Mouse (Mus musculus) heart, postnatal 36 days (tissue): ENCODE data around the gene Setd1b. TPM values are rescaled to one million over a fixed set of nuclear protein-coding genes. Genes with fewer than 3 reads are reported as not detected.

ENCODE experiments used
- DNase-seq, 2 experiments: peaks; one replicate each; pipeline ENCODE4 v3.0.0; 2021 to 2022
- intact Hi-C: fragments of 180-260 bp; cut with DNase I; formaldehyde crosslinking; loops from one replicate; pipeline ENCODE4 v1.15.1; 2025
- total RNA-seq, 2 experiments: library from RNA; stranded (reverse); gene quantifications; 2 replicates each; pipeline ENCODE4 v1.2.3; 2021

Setd1b gene
- 10 to 100 TPM; 18.5 to 21.5 TPM for total RNA-seq

DNA sequence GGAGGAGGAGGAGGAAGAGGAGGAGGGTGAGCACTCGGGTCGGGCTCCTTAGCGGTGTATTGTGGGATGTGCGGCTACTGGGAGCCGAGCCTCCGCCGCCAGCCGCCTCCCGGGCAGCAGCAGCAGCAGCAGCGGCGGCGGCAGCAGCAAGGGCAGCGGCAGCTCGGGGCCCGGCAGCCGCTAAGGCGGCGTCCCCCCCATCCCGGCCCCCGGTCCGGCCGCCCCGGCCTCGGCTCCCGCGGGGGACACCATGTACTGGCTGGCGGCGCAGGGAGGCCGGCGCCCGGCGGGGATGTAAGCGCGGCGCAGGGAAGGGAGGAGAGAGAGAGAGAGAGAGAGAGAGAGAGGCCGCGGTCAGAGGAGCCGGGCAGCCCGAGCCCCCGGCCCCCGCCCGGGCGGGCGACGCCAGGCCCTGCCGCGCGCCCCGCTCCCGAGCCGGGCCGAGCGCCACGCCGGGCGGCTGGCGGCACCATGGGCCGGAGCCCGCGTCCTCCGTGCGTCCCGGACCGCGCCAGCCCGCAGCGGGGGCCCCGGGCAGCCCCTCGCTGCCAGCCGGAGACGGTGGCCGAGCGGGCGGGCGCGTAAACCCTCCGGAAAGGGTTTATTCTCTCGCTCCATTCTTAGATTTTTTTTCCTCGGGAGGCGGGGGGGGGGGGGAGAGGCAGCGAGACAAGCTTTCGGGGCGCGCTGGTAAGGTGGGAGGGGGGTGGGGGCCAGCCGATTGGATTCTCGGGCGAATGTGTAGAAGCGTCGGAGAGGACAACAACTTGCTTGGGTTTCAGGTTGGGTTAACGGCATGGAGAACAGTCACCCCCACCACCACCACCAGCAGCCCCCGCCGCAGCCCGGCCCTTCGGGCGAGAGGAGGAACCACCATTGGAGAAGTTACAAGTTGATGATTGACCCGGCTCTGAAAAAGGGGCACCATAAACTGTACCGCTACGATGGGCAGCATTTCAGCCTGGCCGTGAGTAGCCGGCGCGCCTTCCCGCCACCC, at the start of gene Setd1b:
Gene Setd1b, plus strand, starts transcription at position 33 of the 997 bp plus-strand sequence.
- intact Hi-C loops = no loop called here
- DNase-seq = peak; percentile 63 to 78

- intact Hi-C loops = no loop called here
Observed at GRCm38 (mm10) chr5:123093077-123093633, 48.8 kb upstream of the Setd1b start.

GRCm38 (mm10) chr5:123094238-123094991, 47.6 kb upstream of the Setd1b start:
- intact Hi-C loops = no loop called here
- DNase-seq = no peak

More at GRCm38 (mm10) chr5:123093077-123093633, 48.8 kb upstream of the Setd1b start:
- no peak for DNase-seq

DNA sequence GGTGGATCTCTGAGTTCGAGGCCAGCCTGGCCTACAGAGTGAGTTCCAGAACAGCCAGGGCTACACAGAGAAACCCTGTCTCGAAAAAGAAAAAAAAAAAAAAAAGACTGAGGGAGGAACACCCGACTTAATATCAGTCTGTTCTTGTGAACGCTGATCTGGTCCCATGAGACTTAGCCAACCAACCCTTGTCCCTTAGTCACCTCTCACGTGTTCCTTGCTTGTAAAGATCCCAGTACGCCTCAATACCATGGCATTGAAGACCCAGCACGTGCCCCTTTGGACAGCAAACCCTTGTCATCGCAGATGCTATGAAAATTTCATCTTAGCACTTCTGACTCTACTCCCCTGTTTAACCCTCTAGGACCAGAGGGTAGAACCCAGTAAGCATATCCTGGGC, 45.7 kb upstream of the Setd1b start:
- DNase-seq = no peak
- intact Hi-C loops = no loop called here

DNA sequence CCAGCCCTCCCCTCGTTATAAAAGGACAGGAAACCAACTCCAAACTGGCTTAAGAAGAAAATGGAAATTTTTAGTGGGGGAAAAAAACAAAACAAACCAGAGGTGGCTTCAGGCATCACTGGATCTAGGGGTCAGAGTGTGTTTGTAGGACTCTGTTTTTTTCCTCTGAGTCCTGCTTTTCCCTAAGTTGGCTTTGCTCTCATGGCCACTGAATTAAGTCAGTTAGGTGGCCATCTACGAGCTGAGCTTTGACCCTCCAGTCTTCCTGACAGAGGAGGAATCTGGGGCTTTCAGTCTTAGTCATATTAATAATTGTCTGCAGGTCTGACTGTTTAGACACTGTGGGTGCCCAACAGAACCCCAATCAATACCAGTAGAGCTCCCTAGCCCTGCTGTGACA, 43.5 kb upstream of the Setd1b start:
- no peak for DNase-seq
- intact Hi-C loops = no loop called here

GRCm38 (mm10) chr5:123102376-123102775, 39.6 kb upstream of the Setd1b start:
- DNase-seq = no peak

GRCm38 (mm10) chr5:123103556-123103955, 38.4 kb upstream of the Setd1b start:
- DNase-seq = no peak
- intact Hi-C loops = no loop called here

More at GRCm38 (mm10) chr5:123102376-123102775, 39.6 kb upstream of the Setd1b start:
- intact Hi-C loops = no loop called here

GRCm38 (mm10) chr5:123104769-123105168, 37.2 kb upstream of the Setd1b start:
- intact Hi-C loops = no loop called here
- no peak for DNase-seq

- intact Hi-C loops = no loop called here
- peak in 1 of 2 experiments; percentile 6 for DNase-seq
Observed at GRCm38 (mm10) chr5:123109452-123110203, 32.4 kb upstream of the Setd1b start.

GRCm38 (mm10) chr5:123110296-123110721, 31.7 kb upstream of the Setd1b start:
- DNase-seq = peak in 1 of 2 experiments; percentile 1
- intact Hi-C loops = no loop called here

GRCm38 (mm10) chr5:123114109-123114508, 27.9 kb upstream of the Setd1b start:
- intact Hi-C loops = no loop called here
- peak in 1 of 2 experiments; percentile 1 for DNase-seq

- intact Hi-C loops = no loop called here
- DNase-seq = peak in 1 of 2 experiments; percentile 9
Observed at GRCm38 (mm10) chr5:123114924-123115323, 27.1 kb upstream of the Setd1b start.

- DNase-seq = no peak
- intact Hi-C loops = loop anchor here (2.0 kb wide), 1 partner anchor 41 kb away; no protein-coding TSS in a partner anchor
Observed at GRCm38 (mm10) chr5:123116080-123116479, 25.9 kb upstream of the Setd1b start.

DNA sequence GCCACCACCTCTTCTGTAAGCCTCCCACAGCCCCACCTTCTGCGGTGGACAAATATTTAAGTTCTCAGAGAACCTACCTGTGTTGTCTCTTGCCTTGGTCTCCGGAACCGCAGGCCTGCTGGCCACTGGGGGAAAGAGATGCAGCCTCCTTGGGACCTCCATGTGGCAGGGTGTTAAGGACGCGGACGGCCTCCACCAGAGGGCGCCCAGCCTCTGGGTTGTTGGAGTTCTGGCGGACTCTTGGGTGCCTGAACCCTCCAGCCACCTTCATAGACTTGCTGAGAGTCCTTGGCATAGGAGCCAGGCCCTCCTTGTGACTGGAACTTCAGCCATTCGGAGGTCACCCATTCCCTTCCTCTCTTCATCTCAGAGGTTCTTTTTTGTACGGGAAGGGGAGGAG, 24.7 kb upstream of the Setd1b start:
- intact Hi-C loops = loop anchor here (1.0 to 2.0 kb wide), 5 partner anchors 15 to 54 kb away; partner anchors contain the start of gene Rhof
- DNase-seq = peak; percentile 80 to 87

GRCm38 (mm10) chr5:123117773-123118172, 24.2 kb upstream of the Setd1b start:
- intact Hi-C loops = loop anchor here (1.0 to 2.0 kb wide), 5 partner anchors 15 to 54 kb away; partner anchors contain the start of gene Rhof
- no peak for DNase-seq

GRCm38 (mm10) chr5:123118826-123119225, 23.2 kb upstream of the Setd1b start:
- intact Hi-C loops = no loop called here
- no peak for DNase-seq

- intact Hi-C loops = no loop called here
- DNase-seq = no peak
Observed at GRCm38 (mm10) chr5:123120624-123121215, 21.3 kb upstream of the Setd1b start.

DNA sequence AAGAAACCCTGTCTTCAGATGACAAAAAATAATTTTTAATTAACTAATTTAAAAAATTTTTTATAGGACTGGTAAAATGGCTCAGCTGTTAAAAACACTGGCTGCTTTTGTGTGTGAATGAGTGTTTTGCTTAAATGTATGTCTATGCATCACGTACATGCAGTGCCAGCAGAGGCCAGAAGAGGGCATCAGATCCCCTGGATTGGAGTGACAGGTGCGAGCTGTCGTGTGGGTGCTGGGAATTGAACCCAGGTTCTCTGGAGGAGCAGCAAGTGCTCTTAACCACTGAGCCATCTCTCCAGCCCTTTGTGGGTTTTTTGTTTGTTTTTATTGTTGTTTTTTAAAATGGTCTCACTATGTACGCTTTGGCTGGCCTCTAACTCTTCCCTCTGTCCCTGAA, 19.8 kb upstream of the Setd1b start:
- intact Hi-C loops = no loop called here
- no peak for DNase-seq

DNA sequence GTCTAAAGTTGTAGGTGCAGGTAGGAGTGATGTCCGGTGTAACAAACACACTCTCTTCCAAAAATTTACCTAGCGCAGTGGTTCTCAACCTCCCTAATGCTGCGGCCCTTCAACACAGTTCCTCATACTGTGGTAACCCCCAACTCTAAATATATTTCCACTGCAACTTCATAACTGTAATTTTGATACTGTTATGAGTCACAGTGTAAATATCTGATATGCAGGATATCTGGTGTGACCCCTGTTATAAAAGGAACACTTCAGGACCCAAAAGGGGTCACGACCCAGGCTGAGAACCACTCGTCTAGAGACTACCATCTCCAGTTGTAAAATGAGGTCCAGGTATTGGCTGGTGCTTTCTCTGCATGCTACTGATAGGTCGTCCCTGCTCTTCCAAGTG, 16.9 kb upstream of the Setd1b start:
- DNase-seq = no peak
- intact Hi-C loops = no loop called here
